Comparison of ENCODE assay signal across 8 mouse cellular contexts in genomic region chr9:64810822-64811537, GRCm38 (mm10). TPM values are rescaled to one million over a fixed set of nuclear protein-coding genes. Genes with fewer than 3 reads are reported as not detected.
DNase-seq lines count a peak whose midpoint lies in the region; ATAC-seq lines count a peak whose summit lies in the region.

Gene Dennd4a (plus strand): TSS chr9:64811340.

- H3K4me3 ChIP-seq in intestine, embryonic 14.5 days (ENCODE audit: low read depth, low read length): peak within 1 kb of the TSS; percentile 80

- under 1% methylated on average over 48 of the region's 51 CpGs for WGBS in intestine, embryonic 14.5 days

- H3K36me3 ChIP-seq in intestine, embryonic 14.5 days (ENCODE audit: control insufficient read depth, insufficient read depth, low read length): no peaks in the 10 kb centered on the region

- H3K9ac ChIP-seq in intestine, embryonic 14.5 days (ENCODE audit: low read length): peak within 1 kb of the TSS; percentile 60

- H3K4me1 ChIP-seq in intestine, embryonic 14.5 days (replicated peaks; ENCODE audit: control insufficient read depth, insufficient read depth, low read length): peaks cover 7% of the 10 kb centered on the region

- H3K27me3 ChIP-seq in intestine, embryonic 14.5 days (replicated peaks; ENCODE audit: control insufficient read depth, insufficient read depth, low read length): no peaks in the 10 kb centered on the region

- H3K9me3 ChIP-seq in intestine, embryonic 14.5 days (ENCODE audit: control insufficient read depth, low read length): no peaks in the 10 kb centered on the region

- intact Hi-C loops in left cerebral cortex, postnatal 14 days (cut with DNase I): loop anchor here (5.0 kb wide), 1 partner anchor 34 kb away; no protein-coding TSS in a partner anchor

- peak within 1 kb of the TSS; percentile 74 for H3K4me2 ChIP-seq in intestine, embryonic 14.5 days (ENCODE audit: low read length)

- peak; percentile 98 for ATAC-seq in intestine, embryonic 14.5 days (replicated peaks; ENCODE audit: low FRiP score, low TSS enrichment, low read depth)

- peak; percentile 95 to 96 for DNase-seq in adrenal gland, adult 18-20 months (ENCODE audit: low spot score in 2 of 2)
- peak; percentile 100 for DNase-seq in embryo, embryonic 11 days
- peak; percentile 98 for DNase-seq in gastrocnemius, postnatal 25 days
- peak; percentile 94 for DNase-seq in intestine, embryonic 14.5 days (ENCODE audit: low spot score)
- DNase-seq in left cerebral cortex, postnatal 14 days (ENCODE audit: low spot score in 2 of 2): peak; percentile 99
- DNase-seq in mesoderm, embryonic 11.5 days (ENCODE audit: low read depth, low spot score): peak; percentile 99
- DNase-seq in right cerebral cortex, postnatal 36 days (ENCODE audit: low spot score in 2 of 2): peak; percentile 96 to 98
- DNase-seq in yolk sac, embryonic 10.5 days (ENCODE audit: low spot score): peak; percentile 99

- peak within 1 kb of the TSS; percentile 87 for H3K27ac ChIP-seq in intestine, embryonic 14.5 days (ENCODE audit: low read depth)

RNA-seq across cellular contexts. Expression of gene Dennd4a, which starts in this region (rescaled TPM):
- total RNA-seq in adrenal gland, adult 18-20 months (2021): 10 to 100 TPM; 15.9 to 18.9 TPM
- 1 to 10 TPM; 3.1 to 3.4 TPM for total RNA-seq in gastrocnemius, postnatal 25 days (2021)
- polyA plus RNA-seq in intestine, embryonic 14.5 days (2014; fragmentation: Nextera tagmentation; extraction: Ambion mirVana): 6.4 and 7.8 TPM in 2 replicates
- 10 to 100 TPM; 61.8 to 68.9 TPM for total RNA-seq in left cerebral cortex, postnatal 14 days (2021)

Comparison
In these comparisons a context has a peak if more than half of its experiments do, and no peak if none do; other contexts are left out.
1. Peak in every context shown above with its lines: DNase-seq, ATAC-seq, H3K4me3 ChIP-seq and H3K27ac ChIP-seq.